Mouse (Mus musculus) stomach, embryonic 15.5 days (tissue): Measurements from ENCODE around the gene Pigl. TPM values are rescaled to one million over a fixed set of nuclear protein-coding genes. Genes with fewer than 3 reads are reported as not detected.

Experiments used
- ATAC-seq: fragments of 200-750 bp; cut with Nextera tagmentation; 2 replicates; pipeline ENCODE4 v1.8.0; 2017; ENCODE audit warnings: low read depth, moderate number of reproducible peaks, moderate TSS enrichment; ENCODE audit not compliant: insufficient read depth, low FRiP score
- H3K27ac ChIP-seq: fragments of 300-500 bp; sonication (generic); 2 replicates; pipeline ENCODE4 v1.5.1; 2015; ENCODE audit warnings: mild to moderate bottlenecking, inconsistent platforms
- H3K27me3 ChIP-seq: fragments of 300-500 bp; sonication (generic); replicated peaks from 2 replicates; pipeline ENCODE4 v1.6.1; 2015; ENCODE audit warnings: inconsistent platforms
- H3K36me3 ChIP-seq: fragments of 300-500 bp; sonication (generic); 2 replicates; pipeline ENCODE4 v1.6.1; 2015; ENCODE audit warnings: inconsistent platforms
- H3K4me1 ChIP-seq: fragments of 300-500 bp; sonication (generic); 2 replicates; pipeline ENCODE4 v1.6.1; 2015; ENCODE audit warnings: inconsistent platforms
- H3K4me2 ChIP-seq: fragments of 300-500 bp; sonication (generic); 2 replicates; pipeline ENCODE4 v1.6.1; 2015; ENCODE audit warnings: mild to moderate bottlenecking, inconsistent platforms
- H3K4me3 ChIP-seq: fragments of 300-500 bp; sonication (generic); replicated peaks from 2 replicates; pipeline ENCODE4 v1.5.1; 2015; ENCODE audit warnings: inconsistent platforms
- H3K9ac ChIP-seq: fragments of 300-500 bp; sonication (generic); 2 replicates; pipeline ENCODE4 v1.6.1; 2015; ENCODE audit warnings: inconsistent platforms
- H3K9me3 ChIP-seq: fragments of 300-500 bp; sonication (generic); 2 replicates; pipeline ENCODE4 v1.6.1; 2016; ENCODE audit warnings: inconsistent platforms
- WGBS: fragments of 180-500 bp; shearing (Covaris S2); methylation state at CpG from one replicate; pipeline ENCODE4 v1.1.7; 2015; 5-methylcytosine and 5-hydroxymethylcytosine counted together
- polyA plus RNA-seq: library from polyadenylated mRNA; unstranded; fragments of >200 nt; fragmentation: Nextera tagmentation; extraction: Ambion mirVana; gene quantifications from 2 replicates; pipeline ENCODE4 v1.2.1, GENCODE M21; 2015

Gene Pigl
- polyA plus RNA-seq: 9.4 and 11.4 TPM in 2 replicates

- H3K27me3 ChIP-seq: no peaks in the 10 kb centered on the region
- under 1% methylated on average over 33 of the region's 33 CpGs for WGBS
- ATAC-seq: peak; percentile 61
- no peaks in the 10 kb centered on the region for H3K36me3 ChIP-seq
- peak within 1 kb of the TSS; percentile 62 for H3K4me2 ChIP-seq
- peak within 1 kb of the TSS; percentile 94 for H3K4me3 ChIP-seq
- H3K9ac ChIP-seq: peak within 1 kb of the TSS; percentile 65
- no peaks in the 10 kb centered on the region for H3K9me3 ChIP-seq
- H3K27ac ChIP-seq: peak within 1 kb of the TSS; percentile 97
- no peaks in the 10 kb centered on the region; the same call in 1 of the 2 replicates for H3K4me1 ChIP-seq
Observed at GRCm38 (mm10) chr11:62458276-62458724, at the start of gene Pigl, which contains the start of gene Ncor1. Gene Pigl, plus strand, starts transcription at chr11:62458460. Gene Ncor1, minus strand, starts transcription at chr11:62458541.

DNA sequence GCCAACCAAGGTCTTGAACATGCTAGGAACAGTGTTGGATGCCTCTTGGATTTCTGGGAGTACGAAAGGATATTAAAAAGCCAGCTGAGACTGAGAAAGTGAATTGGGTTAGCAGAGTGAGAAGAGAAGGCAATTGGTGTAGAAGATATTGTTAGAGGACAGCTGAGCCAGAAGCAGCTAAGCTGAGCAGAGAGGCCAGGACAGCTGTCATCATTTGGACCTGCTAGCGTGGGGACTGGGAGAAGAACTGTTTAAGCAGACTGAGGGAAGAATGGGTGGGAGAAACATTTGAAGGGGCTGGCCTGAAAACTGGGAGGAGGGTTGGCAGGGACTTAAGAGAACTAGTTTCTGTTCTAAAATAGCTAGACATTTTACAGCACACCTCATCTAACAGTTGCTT, 49.4 kb upstream of the Pigl start:
- H3K4me3 ChIP-seq: no peak overlapping the region

GRCm38 (mm10) chr11:62409611-62410010, 48.6 kb upstream of the Pigl start:
- 93% methylated on average over 1 of the region's 1 CpGs for WGBS
- no peaks in the 10 kb centered on the region for H3K27me3 ChIP-seq
- no peaks in the 10 kb centered on the region for H3K4me1 ChIP-seq
- no peak overlapping the region for H3K4me2 ChIP-seq
- no peaks in the 10 kb centered on the region for H3K9me3 ChIP-seq
- peaks cover 16% of the 10 kb centered on the region for H3K36me3 ChIP-seq
- no peak overlapping the region for H3K4me3 ChIP-seq
- no peak overlapping the region for H3K9ac ChIP-seq
- no peak for ATAC-seq
- no peak overlapping the region for H3K27ac ChIP-seq

More for the DNA sequence above, 49.4 kb upstream of the Pigl start:
- WGBS: 91% methylated on average over 2 of the region's 2 CpGs
- ATAC-seq: no peak
- Histone ChIP-seq H3K9ac (no peak overlapping the region), H3K27ac (no peak overlapping the region), H3K27me3 (no peaks in the 10 kb centered on the region), H3K4me2 (no peak overlapping the region), H3K36me3 (peaks cover 12% of the 10 kb centered on the region; the same call in 1 of the 2 replicates), H3K4me1 (no peaks in the 10 kb centered on the region), H3K9me3 (no peaks in the 10 kb centered on the region)

- Histone ChIP-seq H3K27ac (no peak overlapping the region), H3K9ac (no peak overlapping the region), H3K9me3 (no peaks in the 10 kb centered on the region), H3K4me2 (no peak overlapping the region), H3K4me3 (no peak overlapping the region), H3K36me3 (peaks cover 19% of the 10 kb centered on the region), H3K4me1 (no peaks in the 10 kb centered on the region), H3K27me3 (no peaks in the 10 kb centered on the region)
- WGBS: 77% methylated on average over 4 of the region's 4 CpGs
- no peak for ATAC-seq
Observed at GRCm38 (mm10) chr11:62415026-62415425, 43.2 kb upstream of the Pigl start.

- Histone ChIP-seq H3K4me1 (no peaks in the 10 kb centered on the region), H3K36me3 (peaks cover 19% of the 10 kb centered on the region), H3K4me2 (no peak overlapping the region), H3K9me3 (no peaks in the 10 kb centered on the region), H3K27ac (no peak overlapping the region), H3K27me3 (no peaks in the 10 kb centered on the region), H3K4me3 (no peak overlapping the region), H3K9ac (no peak overlapping the region)
- WGBS: 66% methylated on average over 2 of the region's 2 CpGs
- no peak for ATAC-seq
Observed at GRCm38 (mm10) chr11:62424525-62424924, 33.7 kb upstream of the Pigl start.

DNA sequence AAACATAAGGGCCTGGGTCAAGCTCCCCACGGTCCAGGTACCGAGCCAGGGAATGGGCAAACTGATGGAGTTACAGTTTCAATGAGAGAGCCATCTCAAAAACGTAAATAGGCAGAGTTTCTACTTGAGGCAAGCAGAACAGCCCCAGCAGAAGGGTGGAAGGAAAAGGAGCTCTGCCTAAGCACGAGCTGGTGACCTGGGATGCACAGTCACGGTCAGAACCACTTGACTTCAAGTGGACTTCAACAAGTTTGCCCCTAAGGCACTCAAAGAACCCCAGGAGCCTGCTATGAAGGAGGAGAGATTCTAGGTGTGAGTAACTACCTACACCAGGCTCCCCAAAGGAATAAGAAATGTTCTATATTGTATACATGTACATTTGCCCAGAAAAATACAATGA, 32.0 kb upstream of the Pigl start:
- 82% methylated on average over 5 of the region's 5 CpGs for WGBS
- no peaks in the 10 kb centered on the region for H3K4me1 ChIP-seq
- no peaks in the 10 kb centered on the region for H3K9me3 ChIP-seq
- peaks cover 18% of the 10 kb centered on the region for H3K36me3 ChIP-seq
- no peak overlapping the region for H3K4me2 ChIP-seq
- no peak overlapping the region for H3K9ac ChIP-seq
- no peak overlapping the region for H3K27ac ChIP-seq
- ATAC-seq: no peak
- H3K4me3 ChIP-seq: no peak overlapping the region
- H3K27me3 ChIP-seq: no peaks in the 10 kb centered on the region

DNA sequence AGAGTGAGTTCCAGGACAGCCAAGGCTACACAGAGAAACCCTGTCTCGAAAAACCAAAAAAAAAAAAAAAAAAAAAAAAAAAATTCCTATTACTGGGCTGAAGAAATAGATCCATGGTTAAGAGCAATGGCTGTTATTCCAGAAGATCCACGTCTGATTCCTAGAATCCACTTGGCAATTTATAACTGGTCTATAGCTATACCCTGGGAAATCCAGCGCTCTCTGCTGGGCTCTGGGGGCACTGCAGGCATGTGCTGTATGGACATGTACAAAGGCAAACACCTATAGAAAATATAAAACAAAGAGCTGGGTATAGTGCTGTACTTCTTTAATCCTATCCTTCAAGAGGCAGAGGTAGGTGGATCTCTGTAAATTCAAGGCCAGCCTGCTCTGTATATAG, 31.2 kb upstream of the Pigl start:
- 82% methylated on average over 2 of the region's 3 CpGs for WGBS

DNA sequence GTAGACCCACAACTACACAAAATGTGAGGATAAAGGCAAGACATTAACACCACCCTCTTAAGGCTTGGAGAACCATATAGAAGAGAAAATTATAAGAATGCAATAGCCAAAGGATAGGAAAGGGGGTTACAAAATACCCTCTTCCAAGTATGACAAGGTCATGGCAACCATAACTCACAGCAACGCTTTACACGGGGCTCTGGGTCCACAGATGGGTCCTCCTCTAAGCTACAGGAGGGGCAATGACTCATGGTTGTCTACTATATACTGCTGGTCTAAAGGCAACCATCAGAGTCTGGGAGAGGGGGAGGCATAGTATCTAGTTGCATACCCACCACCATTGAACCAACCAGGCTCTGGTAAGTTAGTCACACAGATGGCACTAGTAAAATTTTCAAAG, 26.0 kb upstream of the Pigl start:
- 87% methylated on average over 2 of the region's 2 CpGs for WGBS

More for the DNA sequence above, 31.2 kb upstream of the Pigl start:
- Histone ChIP-seq H3K27ac (no peak overlapping the region), H3K9me3 (no peaks in the 10 kb centered on the region), H3K4me3 (no peak overlapping the region), H3K4me2 (no peak overlapping the region), H3K36me3 (peaks cover 14% of the 10 kb centered on the region), H3K4me1 (no peaks in the 10 kb centered on the region), H3K27me3 (no peaks in the 10 kb centered on the region), H3K9ac (no peak overlapping the region)
- ATAC-seq: no peak

GRCm38 (mm10) chr11:62440670-62441315, 17.5 kb upstream of the Pigl start:
- ATAC-seq: no peak
- H3K36me3 ChIP-seq: no peaks in the 10 kb centered on the region
- no peak overlapping the region for H3K4me3 ChIP-seq
- H3K4me1 ChIP-seq: no peaks in the 10 kb centered on the region
- H3K4me2 ChIP-seq: no peak overlapping the region
- no peak overlapping the region for H3K27ac ChIP-seq
- no peak overlapping the region for H3K9ac ChIP-seq
- WGBS: 91% methylated on average over 9 of the region's 9 CpGs
- no peaks in the 10 kb centered on the region for H3K9me3 ChIP-seq
- H3K27me3 ChIP-seq: no peaks in the 10 kb centered on the region

More for the DNA sequence above, 26.0 kb upstream of the Pigl start:
- H3K27me3 ChIP-seq: no peaks in the 10 kb centered on the region
- H3K4me3 ChIP-seq: no peak overlapping the region
- no peak overlapping the region for H3K4me2 ChIP-seq
- H3K9ac ChIP-seq: no peak overlapping the region
- ATAC-seq: no peak
- H3K4me1 ChIP-seq: no peaks in the 10 kb centered on the region
- peaks cover 7% of the 10 kb centered on the region; the same call in 1 of the 2 replicates for H3K36me3 ChIP-seq
- H3K27ac ChIP-seq: no peak overlapping the region
- no peaks in the 10 kb centered on the region for H3K9me3 ChIP-seq

DNA sequence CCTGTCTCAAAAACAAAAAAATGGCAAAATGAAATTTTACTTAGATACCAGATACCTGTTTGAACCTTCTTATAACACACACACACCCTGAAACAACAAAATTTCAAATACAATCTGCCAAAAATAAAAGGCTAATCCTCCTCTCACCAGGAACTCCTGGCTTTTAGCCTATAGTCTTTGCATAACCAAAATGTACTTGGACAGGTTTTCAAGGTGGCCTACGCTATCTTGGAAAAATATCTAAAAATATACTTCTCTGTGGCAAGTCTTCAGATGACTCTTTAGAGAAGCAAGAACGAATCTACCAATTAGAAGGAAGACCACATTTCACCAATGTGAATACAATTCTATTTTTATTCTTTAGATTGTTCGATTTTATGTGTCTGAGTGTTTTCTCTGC, 12.5 kb upstream of the Pigl start:
- H3K9me3 ChIP-seq: no peaks in the 10 kb centered on the region
- no peak overlapping the region for H3K9ac ChIP-seq
- H3K4me1 ChIP-seq: no peaks in the 10 kb centered on the region
- WGBS: 94% methylated on average over 3 of the region's 3 CpGs
- no peak overlapping the region for H3K4me2 ChIP-seq
- H3K36me3 ChIP-seq: no peaks in the 10 kb centered on the region; the same call in 1 of the 2 replicates
- H3K4me3 ChIP-seq: no peak overlapping the region
- H3K27me3 ChIP-seq: no peaks in the 10 kb centered on the region
- no peak overlapping the region for H3K27ac ChIP-seq
- ATAC-seq: no peak

DNA sequence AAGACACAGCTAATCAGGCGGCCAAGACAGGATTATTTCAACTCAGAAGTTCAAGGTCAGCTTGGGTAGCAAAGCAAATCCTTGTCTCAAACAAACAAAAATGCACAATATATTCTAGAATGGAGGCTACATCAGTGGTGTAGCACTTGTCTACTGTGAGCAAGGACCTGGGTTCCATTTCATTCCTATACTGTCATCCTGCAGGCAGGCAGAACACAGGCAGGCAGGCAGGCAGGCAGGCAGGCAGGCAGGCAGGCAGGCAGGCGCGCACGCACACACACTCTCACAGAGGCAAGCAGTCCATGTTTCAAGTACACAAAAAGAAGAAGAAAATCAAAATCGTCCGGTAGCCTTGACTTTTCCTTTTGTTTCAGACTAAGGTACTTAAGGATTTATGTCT, 9.3 kb upstream of the Pigl start:
- Histone ChIP-seq H3K4me3 (no peak overlapping the region), H3K4me1 (no peaks in the 10 kb centered on the region), H3K4me2 (no peak overlapping the region), H3K9ac (no peak overlapping the region), H3K9me3 (no peaks in the 10 kb centered on the region), H3K36me3 (no peaks in the 10 kb centered on the region; the same call in 1 of the 2 replicates), H3K27ac (no peak overlapping the region), H3K27me3 (no peaks in the 10 kb centered on the region)
- no peak for ATAC-seq
- WGBS: 88% methylated on average over 6 of the region's 6 CpGs

GRCm38 (mm10) chr11:62455193-62455592, 3.1 kb upstream of the Pigl start:
- no peaks in the 10 kb centered on the region for H3K9me3 ChIP-seq
- 58% methylated on average over 1 of the region's 1 CpGs for WGBS
- peak overlapping the region; percentile 62; the same call in 1 of the 2 replicates for H3K4me2 ChIP-seq
- H3K27me3 ChIP-seq: no peaks in the 10 kb centered on the region
- no peak for ATAC-seq
- no peaks in the 10 kb centered on the region; the same call in 1 of the 2 replicates for H3K4me1 ChIP-seq
- no peak overlapping the region for H3K4me3 ChIP-seq
- no peaks in the 10 kb centered on the region; the same call in 1 of the 2 replicates for H3K36me3 ChIP-seq
- H3K9ac ChIP-seq: no peak overlapping the region
- H3K27ac ChIP-seq: no peak overlapping the region
